Mouse (Mus musculus) liver, embryonic 16.5 days (tissue): Measurements from ENCODE around the gene Ncbp2. TPM values are rescaled to one million over a fixed set of nuclear protein-coding genes. Genes with fewer than 3 reads are reported as not detected.

Source experiments
- ATAC-seq: fragments of 200-750 bp; cut with Nextera tagmentation; 2 replicates; pipeline ENCODE4 v1.8.0; 2017; ENCODE audit warnings: low read depth, mild to moderate bottlenecking, moderate number of reproducible peaks, moderate library complexity
- H3K27ac ChIP-seq: fragments of 300-500 bp; sonication (generic); 2 replicates; pipeline ENCODE4 v1.5.1; 2014; ENCODE audit warnings: mild to moderate bottlenecking, low read length
- H3K27me3 ChIP-seq: fragments of 300-500 bp; sonication (generic); 2 replicates; pipeline ENCODE4 v1.6.1; 2014; ENCODE audit warnings: low read depth, low read length, mixed read lengths; ENCODE audit not compliant: control insufficient read depth, insufficient read depth
- H3K36me3 ChIP-seq: fragments of 300-500 bp; sonication (generic); 2 replicates; pipeline ENCODE4 v1.6.1; 2014; ENCODE audit warnings: mild to moderate bottlenecking; ENCODE audit not compliant: control insufficient read depth, insufficient read depth
- H3K4me1 ChIP-seq: fragments of 300-500 bp; sonication (generic); 2 replicates; pipeline ENCODE4 v1.6.1; 2014; ENCODE audit warnings: low read depth, low read length, mixed read lengths; ENCODE audit not compliant: control insufficient read depth
- H3K4me2 ChIP-seq: fragments of 300-500 bp; sonication (generic); 2 replicates; pipeline ENCODE4 v1.6.1; 2014; ENCODE audit warnings: low read depth, low read length, mixed read lengths
- H3K4me3 ChIP-seq: fragments of 300-500 bp; sonication (generic); 2 replicates; pipeline ENCODE4 v1.5.1; 2014; ENCODE audit warnings: low read depth, mild to moderate bottlenecking, low read length
- H3K9ac ChIP-seq: fragments of 300-500 bp; sonication (generic); 2 replicates; pipeline ENCODE4 v1.6.1; 2014; ENCODE audit warnings: low read depth, low read length
- H3K9me3 ChIP-seq: fragments of 300-500 bp; sonication (generic); replicated peaks from 2 replicates; pipeline ENCODE4 v1.6.1; 2016; ENCODE audit warnings: low read length; ENCODE audit not compliant: control insufficient read depth
- WGBS: fragments of 180-500 bp; shearing (Covaris S2); extraction: QIAGEN DNeasy Blood & Tissue Kit; methylation state at CpG from one replicate; pipeline ENCODE4 v1.1.7; 2014; ENCODE audit not compliant: insufficient replicate concordance; 5-methylcytosine and 5-hydroxymethylcytosine counted together
- polyA plus RNA-seq: library from polyadenylated mRNA; unstranded; fragments of >200 nt; fragmentation: Nextera tagmentation; extraction: Ambion mirVana; gene quantifications from 2 replicates; pipeline ENCODE4 v1.2.1, GENCODE M21; 2015

Gene Ncbp2
- polyA plus RNA-seq, 1 experiment from 2014 or later, result 25.8 TPM

DNA sequence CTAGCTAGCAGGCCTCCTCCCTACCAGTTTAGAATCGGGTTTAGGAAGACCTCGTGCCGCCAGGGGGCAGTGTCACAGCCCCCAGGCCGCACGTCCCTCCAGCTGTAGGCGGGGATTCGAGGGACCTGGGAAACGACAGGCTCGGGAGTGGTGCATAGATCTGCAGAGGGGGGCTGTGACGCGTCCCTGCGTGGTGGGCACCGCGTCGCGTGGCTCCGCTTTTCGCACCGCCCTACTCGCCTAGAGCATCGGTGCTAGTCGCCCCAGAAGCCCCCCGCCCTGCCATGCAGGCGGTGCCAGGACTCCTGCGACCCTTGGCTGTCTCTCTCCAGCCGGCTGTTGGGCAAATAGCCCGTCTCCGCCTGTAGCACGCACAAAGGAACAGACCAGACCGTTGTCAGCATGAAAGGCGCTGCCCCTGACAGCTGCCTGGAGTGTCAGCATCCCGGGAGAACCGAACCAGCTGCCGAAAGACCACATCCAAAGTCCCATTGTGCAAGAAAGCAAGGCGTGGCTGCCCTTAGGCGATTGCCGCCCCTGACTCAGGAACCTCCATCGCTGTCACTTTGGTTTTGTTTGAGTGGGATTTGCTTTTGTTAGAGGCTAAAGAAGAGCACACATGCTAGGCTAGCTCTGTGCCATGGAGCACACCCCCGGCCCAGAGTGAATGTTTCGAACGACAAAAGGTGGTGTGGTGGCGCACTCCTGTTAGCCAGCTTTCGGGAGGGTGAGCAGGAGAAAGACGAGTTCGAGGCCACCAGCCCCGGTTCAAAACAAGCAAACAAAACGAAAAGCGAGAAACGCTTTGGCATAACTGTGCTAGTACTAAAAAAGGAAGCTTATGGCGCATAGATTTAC is 15.2 kb upstream of the Ncbp2 start:
- no peaks in the 10 kb centered on the region for H3K9me3 ChIP-seq
- no peaks in the 10 kb centered on the region for H3K36me3 ChIP-seq
- peak overlapping the region; percentile 44; the same call in 1 of the 2 replicates for H3K9ac ChIP-seq
- H3K27ac ChIP-seq, result no peak overlapping the region
- peaks cover 49% of the 10 kb centered on the region for H3K27me3 ChIP-seq
- H3K4me1 ChIP-seq, result peaks cover 8% of the 10 kb centered on the region
- WGBS, result under 1% methylated on average over 50 of the region's 50 CpGs
- peak overlapping the region; percentile 59 for H3K4me3 ChIP-seq
- H3K4me2 ChIP-seq, result peak overlapping the region; percentile 74
- peak; percentile 74 for ATAC-seq

DNA sequence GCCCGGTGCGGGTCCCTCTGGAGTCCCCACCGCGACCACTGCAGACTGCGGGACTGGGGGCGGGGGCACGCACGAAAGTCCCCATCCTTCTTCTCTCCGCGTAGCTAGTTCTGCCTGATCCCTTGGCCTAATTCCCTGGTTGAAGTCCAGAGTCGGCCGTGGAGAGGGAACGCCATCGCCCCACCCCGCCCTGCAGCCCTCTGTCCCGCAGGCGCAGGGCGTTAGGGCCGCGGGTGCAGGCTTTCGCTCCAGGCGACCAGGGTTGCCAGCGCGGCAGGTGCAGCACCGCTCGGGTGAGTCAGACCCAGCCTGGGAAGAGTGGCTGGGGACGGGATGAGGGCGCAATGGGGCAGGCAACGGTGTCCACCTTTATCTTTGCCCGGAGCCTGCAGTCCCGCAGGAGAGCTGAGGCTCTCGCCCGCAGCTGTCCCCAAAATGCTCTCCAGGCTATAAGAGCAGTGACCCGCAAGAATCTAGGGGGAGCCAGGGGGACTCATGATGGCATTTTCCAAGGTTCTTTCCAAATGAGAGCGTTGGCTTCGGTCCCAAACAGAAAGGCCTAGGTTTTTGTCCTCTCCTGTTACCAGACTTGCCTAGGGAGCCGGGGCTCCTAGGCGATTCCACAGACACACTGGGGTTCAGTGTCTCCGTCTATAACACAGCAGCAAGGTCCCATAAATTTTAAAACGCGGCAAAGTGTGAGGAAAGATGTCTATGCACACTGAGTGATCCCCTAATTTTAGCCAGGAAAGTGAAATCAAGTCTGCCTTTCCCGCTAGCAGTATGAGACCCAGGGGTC is 14.4 kb upstream of the Ncbp2 start, which contains the start of gene Pigz:
Pigz (plus strand) TSS at position 101 of the 799 bp plus-strand sequence.
- peaks cover 49% of the 10 kb centered on the region for H3K27me3 ChIP-seq
- WGBS, result 9% methylated on average over 42 of the region's 42 CpGs
- H3K27ac ChIP-seq, result no peak within 1 kb of the TSS
- ATAC-seq, result 0 out of 2 replicates have a peak, but pooled peaks have one; percentile 15
- peaks cover 8% of the 10 kb centered on the region for H3K4me1 ChIP-seq
- H3K4me2 ChIP-seq, result peak within 1 kb of the TSS; percentile 74
- peak within 1 kb of the TSS; percentile 44; the same call in 1 of the 2 replicates for H3K9ac ChIP-seq
- no peaks in the 10 kb centered on the region for H3K9me3 ChIP-seq
- H3K4me3 ChIP-seq, result peak within 1 kb of the TSS; percentile 59
- H3K36me3 ChIP-seq, result no peaks in the 10 kb centered on the region

DNA sequence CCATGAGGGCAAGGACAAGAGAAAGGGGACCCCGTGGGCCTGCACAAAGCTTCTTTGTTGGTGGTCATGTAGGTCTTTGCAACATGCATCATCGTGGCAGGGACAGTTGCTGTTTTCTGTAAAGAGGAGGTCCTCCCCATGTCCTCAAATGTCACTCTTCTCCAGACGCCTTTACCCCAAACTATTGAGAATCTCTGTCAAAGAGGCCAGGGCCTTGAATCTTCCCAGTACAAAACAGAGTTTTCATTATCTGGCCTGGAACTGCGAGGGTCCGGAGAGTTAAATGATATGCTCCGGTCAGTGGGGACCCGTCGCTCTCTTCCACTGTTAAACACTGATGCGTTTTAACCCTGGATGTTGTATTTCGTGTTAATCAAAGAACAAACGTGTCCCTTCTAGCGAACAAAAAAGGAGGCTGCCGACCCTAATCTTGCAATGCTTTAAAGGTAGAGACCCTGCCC is 13.7 kb upstream of the Ncbp2 start:
- peaks cover 8% of the 10 kb centered on the region for H3K4me1 ChIP-seq
- ATAC-seq, result no peak
- peak overlapping the region; percentile 4; the same call in 1 of the 2 replicates for H3K4me3 ChIP-seq
- H3K9ac ChIP-seq, result no peak overlapping the region
- H3K9me3 ChIP-seq, result no peaks in the 10 kb centered on the region
- no peaks in the 10 kb centered on the region for H3K36me3 ChIP-seq
- peaks cover 49% of the 10 kb centered on the region for H3K27me3 ChIP-seq
- H3K27ac ChIP-seq, result no peak overlapping the region
- 27% methylated on average over 13 of the region's 13 CpGs for WGBS
- no peak overlapping the region for H3K4me2 ChIP-seq

DNA sequence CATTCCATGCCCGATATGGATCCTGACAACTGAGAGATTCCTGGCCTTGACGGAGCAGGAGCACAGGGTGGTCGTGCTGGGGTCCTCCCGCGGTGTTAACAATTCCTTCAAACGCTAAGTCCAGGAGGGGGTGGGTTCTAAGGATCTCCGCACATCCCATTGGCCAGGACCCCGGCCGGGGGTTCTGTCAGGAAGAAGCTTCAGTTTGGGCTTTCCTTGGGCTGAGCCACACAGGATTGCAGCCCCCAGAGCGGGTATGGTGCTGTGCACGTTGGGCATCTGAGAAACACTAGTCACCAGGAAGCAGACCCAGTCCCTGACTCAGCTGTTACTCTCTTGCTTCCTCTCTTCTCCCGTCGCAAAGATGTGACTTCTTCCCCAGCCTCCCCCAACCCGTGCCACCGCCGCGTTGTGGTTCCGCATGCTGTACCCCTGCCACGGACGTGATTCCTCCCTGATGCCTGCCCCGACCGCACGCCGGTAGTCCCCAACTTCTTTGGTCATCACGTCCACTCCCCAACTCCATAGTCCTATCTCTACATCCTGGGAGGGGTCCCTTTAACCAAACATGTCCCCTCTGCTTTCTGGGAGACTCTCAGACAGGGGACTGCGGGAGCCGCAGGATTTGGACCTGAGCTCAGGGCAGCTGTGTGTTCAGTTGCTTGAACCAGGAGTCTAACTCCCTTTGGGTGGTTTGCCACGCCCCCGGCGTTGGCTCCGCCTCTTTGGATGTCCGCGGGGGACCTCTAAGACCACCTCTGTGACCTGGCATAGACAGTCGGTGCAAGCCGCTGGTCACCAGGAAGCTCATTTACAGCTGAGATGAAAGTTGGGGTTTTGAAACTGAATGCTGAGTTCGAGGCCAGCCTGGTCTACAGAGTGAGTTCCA is 13.0 kb upstream of the Ncbp2 start:
- peak overlapping the region; percentile 5 for H3K4me2 ChIP-seq
- ATAC-seq, result 0 out of 2 replicates have a peak, but pooled peaks have one; percentile 8
- H3K4me3 ChIP-seq, result peak overlapping the region; percentile 4
- whole genome bisulfite sequencing, result 6% methylated on average over 36 of the region's 36 CpGs
- no peaks in the 10 kb centered on the region for H3K9me3 ChIP-seq
- no peaks in the 10 kb centered on the region for H3K36me3 ChIP-seq
- peaks cover 49% of the 10 kb centered on the region for H3K27me3 ChIP-seq
- H3K4me1 ChIP-seq, result peaks cover 8% of the 10 kb centered on the region
- no peak overlapping the region for H3K9ac ChIP-seq
- H3K27ac ChIP-seq, result no peak overlapping the region

DNA sequence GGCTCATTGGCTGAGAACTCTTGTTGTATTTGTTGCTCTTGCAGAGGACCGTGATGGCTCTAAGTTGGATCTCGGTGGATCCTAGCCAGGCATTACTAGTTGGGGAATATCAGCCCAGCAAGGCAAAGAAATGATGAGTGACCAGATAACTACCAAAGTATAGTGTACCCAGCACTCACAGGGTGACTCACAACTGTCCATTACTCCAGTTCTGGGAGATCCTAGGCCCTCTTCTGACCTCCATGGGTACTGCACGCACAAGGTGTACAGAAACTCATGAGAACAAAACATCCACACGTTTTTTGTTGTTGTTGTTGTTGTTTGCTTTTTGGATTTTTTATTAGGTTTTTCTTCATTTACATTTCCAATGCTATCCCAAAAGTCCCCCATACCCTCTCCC is 11.7 kb upstream of the Ncbp2 start:
- Histone ChIP-seq H3K9ac (no peak overlapping the region), H3K36me3 (no peaks in the 10 kb centered on the region), H3K27me3 (peaks cover 49% of the 10 kb centered on the region), H3K4me1 (peaks cover 8% of the 10 kb centered on the region), H3K4me2 (no peak overlapping the region), H3K4me3 (no peak overlapping the region), H3K27ac (no peak overlapping the region), H3K9me3 (no peaks in the 10 kb centered on the region)
- ATAC-seq, result no peak
- 68% methylated on average over 4 of the region's 4 CpGs for WGBS

DNA sequence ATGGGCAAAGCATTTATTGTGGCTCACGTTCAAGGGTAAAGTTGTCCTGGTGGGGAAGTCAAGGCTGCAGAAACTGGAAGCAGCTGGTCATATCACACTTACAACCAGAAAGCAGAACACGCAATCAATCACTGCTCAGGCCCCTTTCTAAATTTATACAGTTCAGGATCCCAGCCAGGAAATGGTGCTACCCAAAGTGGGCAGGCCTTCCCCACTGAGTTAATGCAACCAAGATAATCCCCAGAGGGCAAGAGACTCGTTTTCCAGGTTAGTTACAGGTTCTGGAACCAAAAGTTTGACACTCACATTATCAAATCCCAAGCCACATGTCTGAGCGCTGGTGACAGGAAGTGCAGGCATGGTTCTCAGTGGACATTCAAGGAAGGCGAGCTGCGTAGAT is 9.5 kb upstream of the Ncbp2 start:
- Histone ChIP-seq H3K27ac (no peak overlapping the region), H3K4me1 (no peaks in the 10 kb centered on the region; the same call in none of the 2 replicates), H3K27me3 (peaks cover 28% of the 10 kb centered on the region), H3K36me3 (no peaks in the 10 kb centered on the region), H3K9ac (no peak overlapping the region), H3K4me3 (no peak overlapping the region), H3K4me2 (no peak overlapping the region), H3K9me3 (no peaks in the 10 kb centered on the region)
- 35% methylated on average over 6 of the region's 6 CpGs for WGBS
- ATAC-seq, result no peak

DNA sequence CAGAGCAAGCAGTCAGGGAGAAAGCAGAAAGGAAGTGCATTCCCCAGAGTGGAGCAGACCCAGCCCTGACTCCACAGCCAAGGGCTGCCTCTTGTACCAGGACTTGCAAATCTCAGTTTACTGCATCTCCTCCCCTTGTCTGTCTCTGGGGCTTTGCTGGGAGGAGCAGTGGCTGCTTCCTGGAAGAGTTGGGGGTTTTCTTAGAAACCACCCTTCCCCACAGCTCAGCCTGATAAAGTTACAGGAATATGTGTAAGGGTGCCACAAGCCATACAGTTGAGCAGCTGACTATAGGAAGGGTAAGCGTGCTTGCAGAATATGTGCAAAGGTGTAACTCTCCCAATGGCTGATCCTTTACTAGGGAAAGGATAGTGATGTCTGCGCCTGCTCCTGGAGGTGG is 7.7 kb upstream of the Ncbp2 start:
- no peak overlapping the region for H3K4me2 ChIP-seq
- 24% methylated on average over 2 of the region's 2 CpGs for WGBS
- no peak for ATAC-seq

DNA sequence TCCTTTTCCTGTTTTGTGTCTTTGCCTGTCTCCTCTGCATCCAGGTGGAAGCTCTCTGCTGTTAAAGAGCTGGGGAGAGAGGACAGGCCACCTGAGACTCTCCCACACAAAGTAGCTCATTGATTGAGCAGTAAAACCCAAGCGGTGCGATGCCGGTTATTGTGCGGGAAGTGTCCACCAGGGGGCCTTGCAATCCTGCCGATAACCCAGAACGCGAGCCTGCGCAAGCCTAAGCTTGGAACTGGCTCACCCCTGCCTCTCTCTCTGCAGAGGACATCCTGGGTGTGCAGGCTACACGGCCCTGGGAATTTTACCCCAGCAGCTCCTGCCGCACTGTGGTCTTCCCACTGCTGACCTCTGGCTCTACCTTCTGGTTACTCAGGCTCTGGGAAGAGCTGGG is 4.3 kb upstream of the Ncbp2 start:
- Histone ChIP-seq H3K27me3 (no peaks in the 10 kb centered on the region), H3K4me2 (no peak overlapping the region), H3K4me1 (peaks cover 18% of the 10 kb centered on the region), H3K36me3 (no peaks in the 10 kb centered on the region), H3K9ac (no peak overlapping the region), H3K4me3 (no peak overlapping the region), H3K9me3 (no peaks in the 10 kb centered on the region), H3K27ac (no peak overlapping the region)
- no peak for ATAC-seq
- 6% methylated on average over 10 of the region's 10 CpGs for WGBS

More for the DNA sequence above, 7.7 kb upstream of the Ncbp2 start:
- Histone ChIP-seq H3K27me3 (peaks cover 10% of the 10 kb centered on the region), H3K4me1 (no peaks in the 10 kb centered on the region; the same call in 1 of the 2 replicates), H3K9ac (no peak overlapping the region), H3K27ac (no peak overlapping the region), H3K4me3 (no peak overlapping the region), H3K9me3 (no peaks in the 10 kb centered on the region), H3K36me3 (no peaks in the 10 kb centered on the region)
